Mouse (Mus musculus): ENCODE results near the gene Ccna2. TPM values are rescaled to one million over a fixed set of nuclear protein-coding genes. Genes with fewer than 3 reads are reported as not detected.

Ccna2 gene
- total RNA-seq, 2 experiments from 2014 or later: 260 to 262 TPM

GRCm38 (mm10) chr3:36536041-36536440 lies 35.9 kb downstream of the Ccna2 start:
- no peak for ATAC-seq (ENCODE audit: poor library complexity, severe bottlenecking)

GRCm38 (mm10) chr3:36533201-36533672 lies 38.7 kb downstream of the Ccna2 start:
- ATAC-seq (ENCODE audit: poor library complexity, severe bottlenecking): peak; percentile 54

- no peak for ATAC-seq (ENCODE audit: poor library complexity, severe bottlenecking)
Observed at GRCm38 (mm10) chr3:36532738-36533137, 39.2 kb downstream of the Ccna2 start.

- peak; percentile 56 for ATAC-seq (ENCODE audit: poor library complexity, severe bottlenecking)
Observed at GRCm38 (mm10) chr3:36531979-36532542, 39.9 kb downstream of the Ccna2 start.

- no peak for ATAC-seq (ENCODE audit: poor library complexity, severe bottlenecking)
Observed at GRCm38 (mm10) chr3:36531242-36531641, 40.7 kb downstream of the Ccna2 start.

GRCm38 (mm10) chr3:36530781-36531180 lies 41.2 kb downstream of the Ccna2 start:
- ATAC-seq (ENCODE audit: poor library complexity, severe bottlenecking): no peak

- no peak for ATAC-seq (ENCODE audit: poor library complexity, severe bottlenecking)
Observed at GRCm38 (mm10) chr3:36530345-36530744, 41.6 kb downstream of the Ccna2 start.

- no peak for ATAC-seq (ENCODE audit: poor library complexity, severe bottlenecking)
Observed at GRCm38 (mm10) chr3:36524466-36524865, 47.5 kb downstream of the Ccna2 start.

- ATAC-seq (ENCODE audit: poor library complexity, severe bottlenecking): no peak
Observed at GRCm38 (mm10) chr3:36522137-36522536, 49.8 kb downstream of the Ccna2 start.

GRCm38 (mm10) chr3:36521073-36522060 lies 50.6 kb downstream of the Ccna2 start, which contains the start of gene Gm11549:
TSS of gene Gm11549 (minus strand) at chr3:36521813.
- ATAC-seq (ENCODE audit: poor library complexity, severe bottlenecking): no peak

GRCm38 (mm10) chr3:36516196-36516595 lies 55.8 kb downstream of the Ccna2 start:
- ATAC-seq (ENCODE audit: poor library complexity, severe bottlenecking): no peak

Other genes with a start within 250 kb of the Ccna2 start
- 570 and 686 TPM in 2 replicates for gene Anxa5, start 96.3 kb downstream of the Ccna2 start, total RNA-seq (2015)
- 409 and 433 TPM in 2 replicates for gene Anxa5, start 96.3 kb downstream of the Ccna2 start, total RNA-seq (2017)
- gene 1810062G17Rik, start 96.2 kb downstream of the Ccna2 start, total RNA-seq (2015): 0.25 and 0.36 TPM in 2 replicates
- 0.53 TPM in 1 of 2 replicates, not detected in the other for gene 1810062G17Rik, start 96.2 kb downstream of the Ccna2 start, total RNA-seq (2017)
- not detected in 2 replicates for gene Gm11549, start 50.3 kb downstream of the Ccna2 start, total RNA-seq (2015)
- not detected in 2 replicates for gene Gm11549, start 50.3 kb downstream of the Ccna2 start, total RNA-seq (2017)
- 48.9 and 57.0 TPM in 2 replicates for gene Exosc9, start 19.5 kb downstream of the Ccna2 start, total RNA-seq (2015)
- 60.9 and 76.3 TPM in 2 replicates for gene Exosc9, start 19.5 kb downstream of the Ccna2 start, total RNA-seq (2017)
- 1.0 and 1.2 TPM in 2 replicates for gene Bbs7, start 41.3 kb upstream of the Ccna2 start, total RNA-seq (2015)
- gene Bbs7, start 41.3 kb upstream of the Ccna2 start, total RNA-seq (2017): 4.8 TPM in 2 replicates
- not detected in 2 replicates for gene Trpc3, start 118.0 kb upstream of the Ccna2 start, total RNA-seq (2015)
- gene Trpc3, start 118.0 kb upstream of the Ccna2 start, total RNA-seq (2017): not detected in 2 replicates

Data from megakaryocyte, adult 5-6 weeks (primary cell).